Mouse (Mus musculus) stomach, embryonic 14.5 days (tissue): ENCODE results near the gene Gm14124. TPM values are rescaled to one million over a fixed set of nuclear protein-coding genes. Genes with fewer than 3 reads are reported as not detected.
"Not testable (repeated sequence)": the region's sequence is repeated elsewhere in the genome, so short reads cannot be mapped to it uniquely, and the experiment has no call there.

Experiments
- ATAC-seq: fragments of 200-750 bp; cut with Nextera tagmentation; 2 replicates; pipeline ENCODE4 v1.8.0; 2017; ENCODE audit warnings: low read depth, moderate TSS enrichment; ENCODE audit not compliant: insufficient number of reproducible peaks, insufficient read depth, low FRiP score
- H3K27ac ChIP-seq: fragments of 300-500 bp; sonication (generic); 2 replicates; pipeline ENCODE4 v1.5.1; 2014; ENCODE audit warnings: mild to moderate bottlenecking, low read length, moderate library complexity, mixed read lengths
- H3K27me3 ChIP-seq: fragments of 300-500 bp; sonication (generic); 2 replicates; pipeline ENCODE4 v1.6.1; 2014; ENCODE audit warnings: low read length, control low read depth, mixed read lengths; ENCODE audit not compliant: control insufficient read depth, insufficient read depth
- H3K36me3 ChIP-seq: fragments of 300-500 bp; sonication (generic); 2 replicates; pipeline ENCODE4 v1.6.1; 2014; ENCODE audit warnings: mild to moderate bottlenecking, control low read depth, low read length, moderate library complexity, mixed read lengths; ENCODE audit not compliant: control insufficient read depth, insufficient read depth
- H3K4me1 ChIP-seq: fragments of 300-500 bp; sonication (generic); 2 replicates; pipeline ENCODE4 v1.6.1; 2014; ENCODE audit warnings: low read length, control low read depth, mixed read lengths; ENCODE audit not compliant: control insufficient read depth, insufficient read depth
- H3K4me2 ChIP-seq: fragments of 300-500 bp; sonication (generic); replicated peaks from 2 replicates; pipeline ENCODE4 v1.6.1; 2014; ENCODE audit warnings: low read depth, low read length, control low read depth
- H3K4me3 ChIP-seq: fragments of 300-500 bp; sonication (generic); 2 replicates; pipeline ENCODE4 v1.5.1; 2014; ENCODE audit warnings: low read depth, low read length, control low read depth
- H3K9ac ChIP-seq: fragments of 300-500 bp; sonication (generic); replicated peaks from 2 replicates; pipeline ENCODE4 v1.6.1; 2014; ENCODE audit warnings: low read depth, mild to moderate bottlenecking, control low read depth, low read length, moderate library complexity, mixed read lengths
- H3K9me3 ChIP-seq: fragments of 300-500 bp; sonication (generic); 2 replicates; pipeline ENCODE4 v1.6.1; 2016; ENCODE audit warnings: low read depth, low read length, control low read depth; ENCODE audit not compliant: control insufficient read depth
- WGBS: fragments of 180-500 bp; shearing (Covaris S2); extraction: QIAGEN DNeasy Blood & Tissue Kit; methylation state at CpG from one replicate; pipeline ENCODE4 v1.1.7; 2014; 5-methylcytosine and 5-hydroxymethylcytosine counted together
- polyA plus RNA-seq: library from polyadenylated mRNA; unstranded; fragments of >200 nt; fragmentation: Nextera tagmentation; extraction: Ambion mirVana; gene quantifications from 2 replicates; pipeline ENCODE4 v1.2.1, GENCODE M21; 2014

Gm14124 gene
- polyA plus RNA-seq = not detected in 2 replicates

DNA sequence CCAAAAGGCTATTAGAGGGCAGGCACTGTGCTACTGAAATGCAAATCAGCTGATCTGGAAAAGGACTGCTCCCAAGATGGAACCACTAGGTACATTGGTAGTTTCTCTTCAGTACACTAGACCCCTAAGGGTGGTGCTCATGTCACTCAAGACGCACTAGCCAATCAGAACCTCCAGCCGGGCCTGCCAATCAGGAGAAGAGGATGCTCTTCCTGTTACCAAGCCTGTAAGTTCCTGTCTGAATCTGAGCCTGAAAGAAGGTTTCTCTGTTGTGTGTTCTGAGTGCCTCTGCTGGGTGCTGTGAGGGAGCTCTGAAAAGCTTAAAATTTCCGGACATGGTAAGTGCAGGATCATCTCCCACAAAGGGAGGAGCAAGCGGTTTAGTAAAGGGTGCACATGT, at the start of gene Gm14124:
Gene Gm14124, plus strand, starts transcription at position 227 of the 400 bp plus-strand sequence.
- H3K27ac ChIP-seq, ATAC-seq, H3K4me1 ChIP-seq, H3K9me3 ChIP-seq, H3K27me3 ChIP-seq, H3K36me3 ChIP-seq, H3K4me2 ChIP-seq, H3K9ac ChIP-seq, H3K4me3 ChIP-seq: not testable (repeated sequence)
- WGBS = 88% methylated on average over 4 of the region's 4 CpGs

DNA sequence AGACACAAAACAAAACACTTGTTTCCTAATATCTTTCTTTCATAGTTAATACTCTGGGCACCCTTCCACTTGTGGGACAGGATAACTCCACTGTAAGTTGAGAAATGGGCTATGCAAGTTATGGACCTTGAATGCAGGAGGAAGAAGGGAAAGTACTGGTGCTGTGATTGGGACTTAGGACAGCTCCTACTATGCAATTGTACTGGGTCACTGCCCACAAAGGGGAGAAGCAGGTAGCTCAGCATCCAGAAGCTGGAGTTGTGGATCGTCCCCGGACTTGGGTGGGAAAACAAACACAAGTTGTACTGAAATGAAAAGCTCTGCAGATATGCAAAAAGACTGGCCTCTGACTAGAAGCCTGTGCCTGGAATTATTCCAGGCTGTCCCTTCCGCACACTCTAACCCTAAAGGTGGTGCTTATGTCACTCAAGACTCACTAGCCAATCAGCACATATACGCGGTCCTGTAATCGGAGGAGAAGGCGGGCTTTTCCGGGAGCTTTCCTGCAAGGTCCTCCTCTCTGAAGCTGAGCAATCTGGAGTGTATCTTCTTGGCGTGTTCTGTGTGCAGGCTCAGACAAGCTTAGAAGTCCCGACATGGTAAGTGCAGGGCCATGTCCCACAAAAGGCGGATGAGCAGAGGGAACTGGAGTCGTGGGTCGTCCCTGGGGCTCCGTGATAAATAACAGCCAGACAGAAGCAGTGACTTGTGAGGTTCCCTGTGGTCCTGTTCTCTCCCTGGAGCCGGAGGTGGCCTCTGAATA, 39.5 kb upstream of the Gm14124 start, which contains the start of gene Zfp937:
Gene Zfp937, plus strand, starts transcription at position 474 of the 763 bp plus-strand sequence.
- not testable (repeated sequence) for H3K9me3 ChIP-seq, H3K27me3 ChIP-seq, H3K36me3 ChIP-seq, H3K4me1 ChIP-seq, H3K27ac ChIP-seq
- peak; percentile 100 for ATAC-seq
- Histone ChIP-seq H3K9ac (0 out of 2 replicates have a peak within 1 kb of the TSS, but pooled peaks have one; percentile 14), H3K4me3 (peak within 1 kb of the TSS; percentile 35), H3K4me2 (peak within 1 kb of the TSS; percentile 36)
- 2% methylated on average over 15 of the region's 15 CpGs for WGBS

DNA sequence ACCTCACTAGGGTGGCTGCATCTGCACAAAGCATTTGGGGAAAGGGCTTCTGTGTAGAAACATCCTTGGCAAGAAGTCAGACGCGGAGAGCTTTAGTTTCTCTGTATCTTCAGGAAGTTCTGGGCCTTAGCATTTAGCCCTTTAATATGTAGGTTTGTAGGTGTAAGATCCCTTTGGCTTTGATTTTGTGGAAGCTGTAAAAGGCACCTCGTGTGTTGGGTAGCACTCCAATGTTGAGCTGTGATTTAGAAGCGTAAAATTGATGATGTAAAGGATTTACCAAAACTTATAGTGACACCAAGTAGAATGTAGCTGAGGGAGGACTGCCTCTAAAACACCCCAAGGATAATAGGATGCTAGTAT, 39.0 kb upstream of the Gm14124 start:
- peak; percentile 16; the same call in 1 of the 2 replicates for ATAC-seq
- not testable (repeated sequence) for H3K27me3 ChIP-seq, H3K9me3 ChIP-seq, H3K27ac ChIP-seq, H3K36me3 ChIP-seq, H3K4me1 ChIP-seq
- H3K4me3 ChIP-seq = peak overlapping the region; percentile 35
- 0% methylated on average over 2 of the region's 4 CpGs for WGBS
- H3K4me2 ChIP-seq = peak overlapping the region; percentile 36
- H3K9ac ChIP-seq = 0 out of 2 replicates have a peak overlapping the region, but pooled peaks have one; percentile 14

DNA sequence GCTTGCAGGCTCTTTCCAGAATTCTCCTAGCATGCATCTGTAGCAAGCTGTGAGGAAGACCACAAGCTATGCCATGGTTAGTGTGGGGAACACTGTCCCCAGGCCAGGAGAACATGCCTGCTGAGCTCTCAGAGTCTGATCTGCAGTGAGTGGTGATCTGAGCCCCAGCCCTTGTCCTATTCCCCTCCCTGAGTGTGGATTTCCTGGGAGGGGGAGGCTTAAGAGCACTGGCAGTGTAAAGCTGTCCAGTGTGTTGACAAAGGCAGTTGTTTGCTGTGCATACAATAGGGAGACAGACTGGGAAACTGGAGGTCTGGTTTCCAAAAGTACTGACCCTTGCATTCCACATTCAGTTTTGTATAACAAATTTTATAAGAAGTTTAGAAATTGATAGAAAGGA, 34.1 kb upstream of the Gm14124 start:
- not testable (repeated sequence) for H3K9me3 ChIP-seq, H3K27ac ChIP-seq, H3K36me3 ChIP-seq, H3K27me3 ChIP-seq, H3K4me1 ChIP-seq, H3K4me3 ChIP-seq, H3K4me2 ChIP-seq, H3K9ac ChIP-seq, ATAC-seq

DNA sequence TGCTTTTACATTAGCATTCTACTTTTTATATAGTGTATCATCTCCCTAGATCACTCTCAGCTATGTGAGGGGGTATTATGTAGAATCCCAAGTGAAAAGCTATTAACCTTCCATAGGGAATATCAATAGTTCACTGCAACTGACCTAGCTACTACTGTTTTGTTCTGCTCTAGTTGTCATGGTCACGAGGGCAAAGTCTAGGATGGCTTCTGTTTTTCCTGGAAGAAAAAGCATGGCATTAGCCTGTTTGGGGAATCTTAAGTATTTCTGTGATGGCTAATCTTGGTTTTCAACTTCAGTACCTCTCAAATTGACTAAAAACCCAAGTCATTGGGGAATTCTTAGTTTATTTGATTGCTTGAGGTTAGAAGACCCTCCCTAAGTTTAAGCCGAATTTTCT, 14.1 kb upstream of the Gm14124 start:
- H3K9ac ChIP-seq = no peak overlapping the region
- H3K4me2 ChIP-seq = no peak overlapping the region
- H3K4me3 ChIP-seq = no peak overlapping the region
- no peaks in the 10 kb centered on the region for H3K27me3 ChIP-seq
- 87% methylated on average over 2 of the region's 2 CpGs for WGBS
- H3K4me1 ChIP-seq = no peaks in the 10 kb centered on the region
- H3K9me3 ChIP-seq = peaks cover 15% of the 10 kb centered on the region
- peaks cover under 1% of the 10 kb centered on the region; the same call in 1 of the 2 replicates for H3K36me3 ChIP-seq
- no peak for ATAC-seq
- H3K27ac ChIP-seq = no peak overlapping the region

DNA sequence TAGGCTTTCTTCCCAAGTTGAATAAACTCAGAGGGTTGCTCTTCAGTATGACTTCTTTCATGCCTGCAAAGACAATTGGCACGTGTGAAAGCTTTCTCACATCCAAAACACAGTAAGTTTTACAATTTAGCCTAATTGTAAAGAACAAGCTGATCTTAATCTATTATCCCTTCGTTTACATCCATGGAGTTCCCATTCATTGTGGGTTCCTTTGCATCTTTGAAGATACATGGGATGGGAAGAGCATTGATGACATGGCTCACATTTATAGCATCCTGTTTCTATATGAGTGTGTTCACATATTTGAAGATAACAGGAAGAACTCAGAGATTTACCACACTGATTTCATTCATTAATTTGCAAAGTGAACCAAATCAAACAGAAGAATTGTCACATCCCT, 1.8 kb upstream of the Gm14124 start, which contains the start of gene Gm21994:
Gene Gm21994, minus strand, starts transcription at position 101 of the 400 bp plus-strand sequence.
- ATAC-seq = not testable (repeated sequence)

DNA sequence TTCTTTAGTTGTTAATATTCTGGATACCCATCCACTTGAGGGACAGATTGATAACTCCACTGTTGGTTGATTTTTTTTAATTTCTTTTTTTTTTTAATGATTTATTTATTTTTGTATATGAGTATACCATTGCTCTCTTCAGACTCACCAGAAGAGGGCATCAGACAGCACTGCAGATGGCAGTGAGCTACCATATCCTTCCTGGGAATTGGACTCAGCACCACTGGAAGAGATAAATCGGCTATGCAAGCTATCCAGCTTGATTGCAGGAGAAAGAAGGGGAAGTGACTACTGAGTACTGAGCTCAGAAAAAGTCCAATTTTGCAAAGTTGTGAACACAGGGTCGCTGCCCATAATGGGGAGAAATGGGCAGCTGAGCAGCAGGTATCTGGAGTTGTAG, 456 bp upstream of the Gm14124 start:
- H3K9me3 ChIP-seq, H3K4me3 ChIP-seq, H3K27me3 ChIP-seq, ATAC-seq, H3K27ac ChIP-seq, H3K4me1 ChIP-seq, H3K36me3 ChIP-seq, H3K9ac ChIP-seq, H3K4me2 ChIP-seq: not testable (repeated sequence)
- 65% methylated on average over 2 of the region's 2 CpGs for WGBS

More for the DNA sequence above, 1.8 kb upstream of the Gm14124 start, which contains the start of gene Gm21994:
- H3K36me3 ChIP-seq, H3K9ac ChIP-seq, H3K4me3 ChIP-seq, H3K9me3 ChIP-seq, H3K4me2 ChIP-seq, H3K27ac ChIP-seq, H3K4me1 ChIP-seq, H3K27me3 ChIP-seq: not testable (repeated sequence)
- WGBS = 57% methylated on average over 2 of the region's 2 CpGs

DNA sequence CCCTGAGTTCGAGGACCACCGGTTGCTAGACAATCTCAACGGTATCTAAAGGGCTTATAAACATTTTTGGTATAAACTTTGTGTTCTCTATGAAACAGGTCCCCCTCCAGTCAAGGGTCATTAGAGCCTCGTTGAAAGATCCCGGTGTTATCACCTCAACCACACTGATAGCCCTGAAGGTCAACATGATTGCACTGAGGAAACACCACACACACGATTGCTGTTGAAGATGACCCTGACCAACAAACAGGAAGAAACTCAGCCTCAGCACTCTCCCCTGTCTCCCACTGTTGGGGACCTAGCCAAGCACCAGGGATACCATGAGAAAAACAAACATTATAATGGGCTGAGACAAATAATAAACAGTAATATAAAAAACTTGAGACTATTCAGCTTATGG, 36.4 kb downstream of the Gm14124 start:
- no peaks in the 10 kb centered on the region for H3K36me3 ChIP-seq
- ATAC-seq = no peak
- no peaks in the 10 kb centered on the region for H3K4me1 ChIP-seq
- no peak overlapping the region for H3K9ac ChIP-seq
- no peak overlapping the region for H3K4me3 ChIP-seq
- H3K27ac ChIP-seq = no peak overlapping the region
- no peaks in the 10 kb centered on the region for H3K9me3 ChIP-seq
- H3K4me2 ChIP-seq = no peak overlapping the region
- no peaks in the 10 kb centered on the region for H3K27me3 ChIP-seq
- 78% methylated on average over 6 of the region's 6 CpGs for WGBS

DNA sequence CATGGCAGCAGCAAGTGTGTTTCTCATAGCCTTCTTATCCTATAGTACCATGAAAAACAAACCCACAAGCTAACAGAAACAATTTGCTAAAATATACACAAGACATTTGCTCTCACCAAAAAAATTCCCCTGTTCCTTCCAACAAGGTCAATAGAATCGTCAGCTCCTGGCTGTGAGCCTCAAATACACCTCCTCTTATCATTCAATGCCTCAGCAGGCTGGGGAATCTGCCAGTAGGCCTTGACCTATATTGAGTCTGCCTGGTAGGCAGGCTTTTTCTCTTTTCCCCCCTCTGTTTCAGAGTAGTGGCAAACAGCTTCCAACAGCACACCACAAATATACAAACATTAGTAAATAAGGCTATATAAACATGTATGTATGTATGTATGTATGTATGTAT, 41.8 kb downstream of the Gm14124 start:
- no peak overlapping the region for H3K4me3 ChIP-seq
- WGBS = 50% methylated on average over 1 of the region's 1 CpGs
- H3K27me3 ChIP-seq = no peaks in the 10 kb centered on the region
- no peaks in the 10 kb centered on the region for H3K4me1 ChIP-seq
- ATAC-seq = no peak
- no peak overlapping the region for H3K9ac ChIP-seq
- H3K36me3 ChIP-seq = no peaks in the 10 kb centered on the region
- H3K4me2 ChIP-seq = no peak overlapping the region
- H3K27ac ChIP-seq = no peak overlapping the region
- no peaks in the 10 kb centered on the region for H3K9me3 ChIP-seq
